Mouse (Mus musculus) erythroid progenitor cell, adult 5-6 weeks (primary cell): ENCODE results near the gene Tmem247. TPM values are rescaled to one million over a fixed set of nuclear protein-coding genes. Genes with fewer than 3 reads are reported as not detected.

Experiments used
- ATAC-seq: replicated peaks from 2 replicates; pipeline ENCODE4 v1.8.0; 2016; ENCODE audit warnings: moderate number of reproducible peaks, mild to moderate bottlenecking, moderate TSS enrichment, inconsistent platforms; ENCODE audit not compliant: poor library complexity, low FRiP score, severe bottlenecking
- total RNA-seq, 2 experiments: library from RNA; stranded (forward) in 1 of 2; stranded (reverse) in 1 of 2; fragments of 150-400 nt in 1 of 2; fragments of 186-747, 209-891 nt in 1 of 2; gene quantifications; 2 replicates each; pipeline versions ENCODE4 v1.2.3 to v1.2.4; 2015 to 2017; ENCODE audit warnings: low replicate concordance in 2 of 2

The Tmem247 gene
- total RNA-seq, 2 experiments from 2014 or later: not detected

DNA sequence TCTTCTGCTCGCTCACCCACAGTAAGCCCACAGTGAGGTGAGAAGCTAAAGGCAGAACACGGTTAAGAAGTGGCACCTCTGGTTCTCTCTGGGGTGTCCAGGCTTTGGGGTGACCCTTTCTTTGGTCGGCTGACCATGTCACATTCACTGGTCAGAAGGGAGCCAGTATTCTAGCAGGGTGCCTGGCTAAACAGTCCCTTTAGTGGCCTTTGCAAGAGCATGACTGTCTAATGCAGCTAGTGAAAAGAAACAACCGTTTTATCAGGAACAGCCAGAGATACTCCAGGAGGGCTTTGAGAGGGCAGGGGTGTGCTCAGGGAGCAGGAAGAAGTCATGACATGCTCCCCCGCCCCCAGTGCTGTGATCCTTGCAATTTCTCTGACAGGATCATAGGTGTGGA lies 5.9 kb upstream of the Tmem247 start:
- no peak for ATAC-seq

GRCm38 (mm10) chr17:86913003-86913607 lies 4.0 kb upstream of the Tmem247 start:
- ATAC-seq: no peak

- no peak for ATAC-seq
Measured at GRCm38 (mm10) chr17:86915540-86915939, 1.6 kb upstream of the Tmem247 start.

DNA sequence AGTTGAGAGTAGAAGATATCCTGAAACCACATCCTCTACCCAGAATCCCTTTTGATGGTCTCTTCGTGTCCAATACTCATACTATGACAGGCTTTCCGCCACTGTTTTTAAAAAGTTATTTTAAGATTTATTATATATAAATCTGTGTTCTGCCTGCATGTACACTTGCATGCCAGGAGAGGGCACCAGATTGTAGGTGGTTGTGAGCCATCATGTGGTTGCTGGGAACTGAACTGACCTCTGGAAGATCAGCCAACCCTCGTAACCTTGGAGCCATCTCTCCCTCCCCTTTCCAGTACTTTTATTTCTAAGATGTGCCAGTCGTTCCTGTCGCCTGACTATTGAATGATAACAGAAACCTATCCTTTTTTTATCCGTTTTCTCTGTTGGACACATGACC lies 1.6 kb downstream of the Tmem247 start:
- ATAC-seq: no peak

- ATAC-seq: no peak
Measured at GRCm38 (mm10) chr17:86919729-86920128, 2.6 kb downstream of the Tmem247 start.

GRCm38 (mm10) chr17:86924679-86925078 lies 7.5 kb downstream of the Tmem247 start:
- no peak for ATAC-seq

GRCm38 (mm10) chr17:86926836-86927235 lies 9.7 kb downstream of the Tmem247 start:
- no peak for ATAC-seq

DNA sequence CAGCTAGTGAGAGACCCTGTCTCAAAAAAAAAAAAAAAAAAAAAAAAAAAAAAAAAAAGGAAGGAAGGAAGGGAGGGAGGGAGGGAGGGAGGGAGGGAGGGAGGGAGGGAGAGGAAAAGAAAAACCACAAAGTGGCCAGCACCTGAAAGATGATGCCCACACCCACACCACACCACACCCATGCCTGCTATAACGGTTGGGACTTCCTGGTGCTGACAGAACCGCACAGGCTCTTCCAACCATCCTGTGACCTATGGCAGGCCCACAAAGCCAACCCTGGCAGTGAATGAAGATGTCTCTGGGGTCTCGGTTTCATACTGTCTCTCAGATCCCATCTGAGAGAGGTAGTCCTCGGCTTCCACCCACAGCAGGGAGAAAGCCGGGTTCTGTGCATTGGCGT lies 12.2 kb downstream of the Tmem247 start:
- ATAC-seq: no peak

- ATAC-seq: no peak
Measured at GRCm38 (mm10) chr17:86929981-86930380, 12.8 kb downstream of the Tmem247 start.

- ATAC-seq: no peak
Measured at GRCm38 (mm10) chr17:86932896-86933295, 15.7 kb downstream of the Tmem247 start.

DNA sequence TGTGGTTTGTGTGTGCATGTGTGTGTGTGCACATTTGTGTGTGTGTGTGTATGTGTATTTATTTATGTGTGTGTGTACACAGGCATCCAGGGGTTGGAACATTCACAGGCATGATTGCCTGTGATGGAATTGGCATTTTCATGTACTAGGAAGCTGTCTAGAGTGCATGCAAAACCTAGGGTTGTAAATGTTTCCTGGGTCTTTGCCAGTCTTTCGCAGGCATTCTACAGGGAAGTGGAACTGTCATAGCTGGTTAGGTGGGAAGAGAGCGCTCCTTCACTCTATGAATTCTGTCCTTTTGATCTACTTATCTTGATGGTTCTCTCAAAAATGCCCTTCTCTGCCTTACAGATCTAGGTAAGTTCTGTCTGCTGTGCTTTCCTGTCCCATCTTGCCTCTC lies 19.9 kb downstream of the Tmem247 start:
- no peak for ATAC-seq

GRCm38 (mm10) chr17:86937497-86938155 lies 20.5 kb downstream of the Tmem247 start:
- ATAC-seq: no peak

GRCm38 (mm10) chr17:86938683-86939082 lies 21.5 kb downstream of the Tmem247 start:
- ATAC-seq: no peak

DNA sequence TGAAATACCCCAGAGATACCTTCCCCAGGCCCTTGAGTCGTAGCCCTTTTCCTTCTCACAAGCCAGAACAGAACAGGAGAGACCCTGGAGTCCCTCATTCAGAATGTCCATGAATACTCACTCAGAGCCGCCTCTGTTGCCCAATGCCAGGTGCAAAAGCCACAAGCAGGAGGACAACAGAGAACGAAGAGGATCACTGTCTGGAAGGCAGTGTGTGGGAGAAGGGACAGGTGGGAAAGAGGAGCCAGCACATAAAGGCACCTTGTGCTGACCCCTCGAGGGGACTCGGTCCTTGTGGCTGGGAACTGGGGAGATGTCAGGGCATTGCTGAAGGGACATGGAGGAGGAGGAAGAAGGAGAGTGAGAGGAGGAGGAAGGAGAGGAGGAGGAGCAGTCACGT lies 25.0 kb downstream of the Tmem247 start:
- no peak for ATAC-seq

DNA sequence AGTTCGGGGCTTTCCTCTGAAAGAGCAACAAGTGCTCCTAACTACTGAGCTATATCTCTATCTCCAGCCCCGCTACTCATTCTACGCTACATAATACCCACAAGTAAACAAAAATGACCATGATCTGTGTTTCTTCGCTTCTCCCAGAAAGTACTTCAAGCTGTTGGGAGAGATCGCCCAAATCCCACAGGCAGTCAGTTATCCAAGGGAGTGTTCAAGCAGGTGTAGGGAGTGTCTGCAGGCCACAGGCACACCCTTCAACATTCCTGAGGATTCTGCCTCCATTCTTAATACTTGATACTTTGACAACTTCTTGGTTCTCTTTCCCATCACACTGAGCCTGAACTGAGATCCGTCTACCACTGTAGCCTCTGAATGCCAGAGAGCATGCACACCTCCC lies 26.0 kb downstream of the Tmem247 start:
- ATAC-seq: no peak

- no peak for ATAC-seq
Measured at GRCm38 (mm10) chr17:86946078-86946477, 28.9 kb downstream of the Tmem247 start.

DNA sequence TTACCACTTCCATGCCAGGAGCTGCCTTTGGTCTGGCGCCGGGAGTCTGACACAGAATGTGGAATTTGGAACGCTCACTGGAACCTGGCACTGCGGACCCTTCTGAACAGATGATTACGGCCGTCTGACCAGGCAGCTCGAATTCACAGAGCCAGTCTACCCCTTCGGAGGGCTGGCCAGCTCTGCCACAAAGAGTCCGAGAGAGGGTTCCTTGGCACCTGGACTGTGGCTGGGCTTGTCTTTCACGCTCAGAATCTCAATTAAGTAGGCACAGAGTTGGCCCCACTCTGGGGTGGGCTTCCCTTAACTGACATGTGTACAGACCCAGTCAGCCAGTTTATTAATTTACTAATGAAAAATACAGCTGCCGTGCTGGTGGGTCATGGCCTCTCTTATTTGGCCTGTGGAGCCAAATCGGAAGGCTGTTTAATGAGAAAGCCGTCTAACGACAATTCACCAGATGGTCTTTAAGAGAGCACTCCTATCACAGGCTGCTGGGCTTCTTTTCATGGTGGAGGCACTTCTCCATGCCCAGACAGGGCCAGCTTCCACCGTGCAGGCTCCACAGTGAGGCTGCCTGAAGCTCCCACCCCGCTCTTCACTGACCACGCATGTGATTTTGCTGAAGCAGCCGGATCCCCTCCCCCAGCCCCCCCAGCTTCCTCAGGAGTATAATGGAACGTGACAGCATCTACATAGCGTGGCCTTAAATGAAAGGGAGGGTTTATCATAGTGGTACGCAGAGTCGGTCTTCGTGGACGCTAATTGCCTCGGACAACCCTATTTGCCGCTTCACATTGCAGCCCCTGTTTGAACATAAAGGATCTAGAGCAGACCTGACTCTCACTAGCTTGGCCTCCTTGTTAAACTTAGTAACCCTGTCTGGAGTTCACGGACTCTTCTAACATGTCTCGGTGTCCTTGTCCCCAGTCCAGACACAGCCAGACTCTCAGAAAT lies 31.0 kb downstream of the Tmem247 start, which contains the start of gene Atp6v1e2:
Gene Atp6v1e2, minus strand, starts transcription at position 58 of the 957 bp plus-strand sequence.
- no peak for ATAC-seq

DNA sequence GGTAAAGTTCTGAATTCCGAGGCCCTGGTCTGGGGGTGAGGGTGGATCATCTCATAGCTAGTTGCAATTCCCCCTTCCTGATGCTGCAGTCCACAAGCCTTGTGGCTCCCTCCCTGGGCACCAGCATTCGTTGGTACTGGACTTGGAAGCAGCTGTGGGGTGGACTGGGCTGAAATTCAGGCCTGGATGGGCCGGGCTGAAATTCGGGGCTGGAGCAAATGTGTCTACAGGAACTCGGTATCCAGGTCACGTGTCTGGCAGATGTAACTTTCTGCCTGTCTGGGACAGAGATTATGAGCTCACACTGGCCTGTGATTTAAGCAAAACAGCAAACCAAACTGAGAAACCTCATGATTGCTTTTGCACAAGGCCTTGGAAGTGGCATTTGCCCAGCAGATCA lies 31.7 kb downstream of the Tmem247 start:
- no peak for ATAC-seq

DNA sequence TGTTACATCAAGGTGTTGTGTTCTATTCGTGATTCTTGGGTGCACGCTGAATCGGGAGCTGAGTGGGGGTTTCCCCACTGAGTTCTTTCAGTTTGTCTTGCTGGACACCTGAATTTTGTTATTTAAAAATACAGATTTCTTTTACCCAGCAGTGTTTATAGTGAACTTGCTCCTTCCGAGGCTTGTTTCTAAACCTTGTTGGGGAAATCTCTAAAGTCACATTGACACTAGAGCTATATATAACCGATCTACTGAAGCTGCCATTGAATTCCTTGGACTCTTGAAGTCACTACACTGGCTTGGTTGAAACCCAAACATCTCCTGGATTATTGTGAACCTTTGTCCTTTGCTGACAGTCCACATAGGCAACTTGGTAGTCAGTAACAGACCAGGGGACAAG lies 40.1 kb downstream of the Tmem247 start:
- no peak for ATAC-seq

DNA sequence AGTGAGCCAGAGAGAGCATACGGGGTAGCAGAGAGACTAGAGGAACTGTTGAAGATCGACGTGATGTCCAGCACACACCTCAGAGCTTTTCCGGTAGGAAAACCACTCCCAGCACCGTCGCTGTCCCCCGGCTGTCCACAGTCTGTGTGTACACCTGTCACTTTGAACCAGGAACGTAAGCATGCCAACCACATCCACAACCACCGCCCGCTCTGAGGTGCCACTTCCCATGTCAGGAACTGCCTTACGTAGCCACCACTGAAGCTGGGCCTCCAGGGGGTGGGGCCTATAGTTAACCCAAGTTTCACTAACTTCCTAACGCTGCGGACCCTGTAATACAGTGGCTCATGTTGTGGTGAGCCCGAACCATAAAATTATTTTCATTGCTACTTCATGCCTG lies 40.8 kb downstream of the Tmem247 start:
- ATAC-seq: no peak
